Mouse (Mus musculus) ovary, postnatal 36 days (tissue): ENCODE data around the gene Rbbp6.
A peak's percentile ranks its signal among the peaks of the same experiment; 100 is the strongest.

ENCODE experiments used
- DNase-seq: peaks from one replicate; pipeline ENCODE4 v3.0.0; 2022; ENCODE audit warnings: low spot score, mixed read lengths

Gene Rbbp6

DNA sequence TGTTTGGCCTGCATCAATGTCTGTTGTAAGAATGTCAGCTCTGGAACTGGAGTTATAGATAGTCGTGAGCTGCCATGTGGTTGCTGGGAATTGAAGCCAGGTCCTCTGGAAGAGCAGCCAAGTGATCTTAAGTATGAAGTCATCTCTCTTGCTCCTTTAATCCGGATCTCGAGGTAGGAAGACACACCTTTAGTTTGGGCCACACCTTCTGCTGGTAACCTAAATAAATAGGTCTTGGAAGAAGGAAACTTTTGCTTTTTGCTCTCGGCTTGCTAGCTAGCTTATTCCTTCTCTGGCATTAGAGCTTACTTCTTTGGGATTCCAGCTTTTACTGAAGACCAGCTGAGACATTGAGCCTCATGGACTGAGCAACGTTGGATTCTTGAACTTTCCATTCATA, at the start of gene Rbbp6:
TSS of gene Rbbp6 (plus strand) at position 301 of the 400 bp plus-strand sequence.
- DNase-seq = no peak

DNA sequence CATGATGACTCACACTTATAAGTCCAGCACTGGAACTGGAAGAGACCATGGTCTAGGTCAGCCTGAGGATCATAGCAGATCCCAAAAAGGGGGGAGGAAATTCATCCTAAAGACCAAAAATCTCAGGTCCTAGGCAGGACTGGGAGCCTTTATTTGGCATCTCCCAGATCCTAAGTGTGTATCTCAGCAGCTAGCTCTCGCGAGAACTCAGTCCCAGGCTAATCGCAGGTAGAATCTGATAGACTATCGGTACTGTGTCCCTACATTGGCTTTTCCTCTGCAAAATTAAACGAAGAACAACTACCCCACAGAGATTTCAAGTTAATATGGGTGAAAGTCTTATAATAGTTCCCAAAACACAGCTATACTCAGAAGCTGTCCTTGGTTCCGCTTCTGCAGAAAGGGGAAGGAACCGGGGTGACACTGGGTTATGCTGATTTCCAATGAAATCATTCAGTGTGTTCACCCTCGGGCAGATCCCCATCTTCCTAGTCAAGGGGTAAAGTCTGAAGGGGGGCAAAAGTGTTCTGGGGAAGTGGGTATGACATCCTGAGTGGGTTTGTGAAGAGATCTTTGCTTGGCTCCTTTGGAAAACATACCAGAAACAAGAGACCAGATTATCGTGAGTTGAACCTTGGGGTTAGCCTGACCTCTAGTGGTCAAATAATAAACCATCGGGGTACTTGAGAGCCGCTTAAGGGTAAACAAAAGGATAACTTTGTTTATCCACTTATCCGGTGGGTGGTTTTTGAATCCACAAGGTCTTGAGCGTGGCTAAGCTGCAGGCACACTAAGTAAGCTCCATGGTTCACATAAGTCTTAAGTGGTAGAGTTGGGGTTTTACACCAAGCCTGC, 45.5 kb upstream of the Rbbp6 start:
- no peak for DNase-seq

DNA sequence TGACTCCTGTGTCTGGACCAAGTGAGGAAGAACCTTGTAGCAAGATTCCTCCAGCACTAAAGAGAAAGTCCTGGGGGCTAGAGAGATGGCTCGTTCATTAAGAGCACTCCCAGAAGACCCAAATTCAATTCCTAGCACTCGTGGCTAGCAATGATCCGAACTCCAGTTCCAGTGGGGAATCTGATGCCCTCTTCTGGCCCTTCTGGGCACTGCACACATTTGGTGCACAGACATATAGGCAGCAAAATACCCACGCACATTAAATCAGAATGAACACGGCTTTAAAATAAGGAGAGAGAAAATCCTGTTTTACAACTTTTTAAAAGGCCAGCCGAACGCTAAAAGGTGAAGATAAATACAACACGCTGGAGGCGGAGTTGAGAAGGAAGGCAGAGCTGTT, 43.9 kb upstream of the Rbbp6 start:
- no peak for DNase-seq

DNA sequence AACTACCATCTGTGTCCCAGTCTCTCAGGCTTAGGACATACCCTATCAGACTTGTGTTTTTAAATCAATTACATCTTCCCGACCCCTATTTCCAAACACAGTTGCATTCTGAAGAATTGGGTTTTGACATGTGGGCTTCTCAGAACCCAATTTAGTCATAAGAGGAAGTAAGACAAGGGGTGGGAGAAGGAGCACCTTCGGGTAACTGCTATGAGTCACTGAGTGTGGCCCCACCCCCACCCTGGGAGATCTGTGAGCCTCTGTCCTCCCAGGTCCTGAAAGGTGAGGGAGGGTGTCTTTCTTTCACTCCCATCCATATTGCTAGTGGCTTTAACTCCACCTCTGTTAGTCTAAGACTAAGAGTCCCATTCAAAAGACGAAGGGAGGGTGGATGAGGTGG, 41.2 kb upstream of the Rbbp6 start:
- DNase-seq = no peak

DNA sequence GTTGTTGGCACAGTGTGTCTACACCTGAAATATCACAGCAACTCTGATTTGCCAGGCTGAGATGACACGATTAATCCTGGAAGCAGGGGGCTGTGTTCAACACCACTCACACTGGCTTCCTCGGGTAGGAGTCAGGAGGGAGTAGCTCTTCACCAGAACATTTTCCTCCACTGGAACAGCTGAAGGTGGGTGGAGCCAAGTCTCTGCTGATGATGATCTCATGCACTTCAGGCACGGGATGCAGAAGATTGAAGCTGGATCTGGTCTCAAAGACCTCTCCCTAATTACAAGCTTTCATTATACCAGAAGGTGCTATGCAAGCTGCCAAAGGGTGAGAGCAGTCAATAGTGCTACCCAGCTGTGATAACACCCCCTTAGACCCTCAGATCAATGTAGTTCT, 35.0 kb upstream of the Rbbp6 start:
- no peak for DNase-seq

DNA sequence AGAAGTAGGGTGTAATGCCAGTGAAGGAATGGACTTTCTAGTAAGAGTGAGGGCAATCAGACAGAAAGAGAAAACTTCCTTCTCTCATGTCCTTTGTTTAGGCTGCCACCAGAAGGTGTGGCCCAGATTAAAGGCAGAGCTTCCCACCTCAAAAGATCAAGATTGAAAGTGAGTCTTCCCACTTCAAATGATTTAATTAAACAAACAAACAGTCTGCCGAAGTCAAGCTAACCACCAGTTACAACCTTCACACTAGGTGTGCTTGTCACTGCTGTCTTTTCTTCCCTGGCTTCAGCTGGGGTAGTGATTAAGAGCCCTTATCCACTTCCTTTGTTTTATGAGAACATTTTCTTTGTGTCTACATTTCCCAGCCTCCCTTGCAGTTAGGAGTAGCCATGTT, 33.3 kb upstream of the Rbbp6 start:
- DNase-seq = no peak

DNA sequence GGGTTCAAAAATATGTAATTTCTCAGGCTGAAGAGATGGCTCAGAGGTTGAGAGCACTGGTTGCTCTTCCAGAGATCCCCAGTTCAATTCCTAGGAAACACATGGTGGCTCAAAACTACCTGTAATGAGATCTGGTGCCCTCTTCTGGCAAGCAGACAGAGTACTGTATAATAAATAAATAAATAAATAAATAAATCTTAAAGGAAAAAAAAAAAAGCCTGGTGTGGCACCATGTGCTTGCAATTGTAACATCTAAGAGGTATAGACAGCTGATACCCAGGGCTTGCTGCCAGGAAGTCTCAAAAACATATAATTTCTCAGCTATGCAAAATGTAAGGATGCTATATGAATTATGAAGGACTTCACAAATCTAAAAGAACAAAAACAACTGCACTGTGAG, 28.9 kb upstream of the Rbbp6 start:
- DNase-seq = no peak

DNA sequence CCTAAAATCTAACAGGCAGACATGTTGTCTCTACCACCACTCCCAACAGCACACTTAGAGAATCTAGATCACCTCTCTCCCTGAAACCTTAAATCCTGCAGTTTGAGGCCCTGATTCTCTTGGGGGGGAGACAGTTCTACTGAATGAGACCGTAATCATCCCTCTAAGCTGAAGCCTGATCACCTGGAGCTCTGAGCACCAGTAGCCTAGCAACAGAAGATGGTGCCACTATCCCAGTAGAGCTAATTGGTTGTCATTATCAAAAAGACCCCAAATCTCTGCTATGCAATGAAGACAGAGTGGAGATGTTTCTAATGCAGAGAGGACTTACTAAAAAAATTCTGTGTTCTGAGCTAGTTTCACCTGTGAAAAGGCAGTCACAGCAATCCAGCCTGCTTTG, 27.3 kb upstream of the Rbbp6 start:
- no peak for DNase-seq

DNA sequence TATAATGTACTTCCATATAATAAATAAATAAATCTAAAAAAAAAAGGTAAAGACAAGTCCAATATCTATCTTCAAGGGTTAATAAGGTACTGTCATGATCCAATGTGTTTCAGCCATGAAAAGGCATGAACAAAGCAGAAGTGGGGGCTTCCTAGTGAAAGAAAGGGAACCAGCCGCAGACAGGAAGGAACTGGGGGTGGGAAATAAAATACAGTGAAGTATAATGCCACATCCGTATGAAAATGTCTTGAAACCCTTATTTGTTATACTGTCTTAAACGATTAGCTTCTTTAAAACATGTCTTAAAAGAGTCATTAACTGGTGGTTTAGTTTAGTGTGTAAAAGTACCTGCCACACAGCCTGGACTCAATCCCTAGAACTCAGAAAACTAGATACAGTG, 26.3 kb upstream of the Rbbp6 start:
- DNase-seq = no peak

DNA sequence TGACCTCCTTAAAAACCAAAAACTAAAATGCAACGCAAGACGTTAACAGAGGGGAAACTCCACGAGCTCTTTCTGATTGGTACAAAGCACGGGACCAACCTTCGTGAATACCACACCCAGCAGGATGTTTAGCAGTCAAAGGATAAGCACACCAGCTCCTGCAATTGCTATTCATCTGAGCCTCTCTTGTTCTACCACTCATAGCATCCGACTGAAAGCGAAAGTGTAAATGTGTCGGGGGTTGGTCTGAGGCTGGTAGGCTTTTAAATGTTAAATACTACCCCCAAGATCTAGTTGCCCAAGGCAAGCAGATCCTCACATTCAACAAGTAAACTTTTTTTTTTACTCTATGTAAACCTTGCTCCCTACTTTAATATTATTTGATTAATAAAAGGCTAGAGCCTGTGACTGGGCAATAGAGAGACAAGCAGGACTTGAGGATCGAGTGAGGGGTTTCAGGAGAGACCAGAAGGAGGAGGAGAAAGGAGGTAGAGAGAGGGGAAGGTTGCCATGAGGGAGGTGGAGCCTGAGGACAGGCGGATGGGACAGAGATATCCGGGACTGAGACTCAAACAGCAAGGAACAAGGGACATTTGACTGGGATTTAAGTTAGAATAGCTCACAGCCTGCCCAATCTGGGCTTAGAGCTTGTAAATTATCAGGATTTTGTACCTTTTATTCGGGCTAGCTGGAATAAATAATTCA, 25.0 kb upstream of the Rbbp6 start:
- no peak for DNase-seq

DNA sequence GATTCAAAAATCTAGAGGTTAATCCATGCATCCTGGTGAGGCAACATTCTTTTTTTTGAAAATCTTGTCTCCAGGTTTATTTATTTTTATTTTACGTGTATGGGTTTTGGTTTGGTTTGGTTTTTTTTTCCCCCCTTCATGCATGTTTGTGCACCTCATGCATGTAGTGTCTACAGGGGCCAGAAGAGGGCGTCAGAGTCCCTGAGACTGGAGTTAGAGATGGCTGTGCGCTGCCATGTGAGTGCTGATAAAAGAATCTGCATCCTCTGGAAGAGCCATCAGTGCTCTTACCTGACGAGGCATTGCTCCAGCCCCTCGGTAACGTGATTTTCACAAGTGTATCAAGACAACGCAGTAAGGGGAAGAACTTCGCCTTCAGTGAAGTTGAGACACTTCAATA, 23.4 kb upstream of the Rbbp6 start:
- DNase-seq = no peak

DNA sequence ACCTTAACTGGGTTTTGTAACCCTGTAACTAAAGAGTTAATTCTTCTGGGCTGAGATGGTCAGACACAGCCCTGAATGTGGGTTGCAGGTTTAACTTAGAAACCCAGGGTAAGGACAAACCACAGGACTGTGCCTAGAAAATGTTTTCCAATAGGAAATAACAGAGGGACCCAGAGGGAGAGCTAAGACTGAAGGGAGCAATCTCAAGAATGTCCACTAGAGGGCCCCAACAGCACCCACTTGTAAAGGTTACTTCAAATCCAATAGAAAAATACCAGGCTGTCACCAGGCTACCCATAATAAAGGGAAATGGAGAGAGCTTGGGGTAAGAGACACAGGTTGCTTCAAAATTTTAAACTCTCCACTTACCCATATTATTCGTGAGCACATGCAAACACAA, 20.3 kb upstream of the Rbbp6 start:
- DNase-seq = peak; percentile 64

DNA sequence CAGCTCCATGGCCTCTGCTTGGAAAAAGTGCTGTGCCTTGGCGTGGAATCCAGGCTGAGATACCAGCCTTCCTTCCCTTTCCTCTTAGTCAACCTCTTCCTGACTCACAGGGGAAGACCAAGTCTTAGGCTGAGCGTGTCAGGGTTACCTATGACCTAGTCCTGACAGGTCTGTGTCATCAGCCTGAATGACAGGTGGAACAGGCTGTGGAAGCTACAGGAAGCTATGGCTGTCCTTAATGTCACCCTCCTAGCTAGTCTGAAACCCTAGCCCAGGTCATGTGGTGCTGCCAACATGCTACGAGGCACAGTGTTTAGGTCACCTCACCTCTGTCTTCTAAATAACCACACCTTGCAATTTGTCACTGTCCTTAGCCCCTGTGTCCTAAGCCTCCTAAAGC, 16.2 kb upstream of the Rbbp6 start:
- no peak for DNase-seq

DNA sequence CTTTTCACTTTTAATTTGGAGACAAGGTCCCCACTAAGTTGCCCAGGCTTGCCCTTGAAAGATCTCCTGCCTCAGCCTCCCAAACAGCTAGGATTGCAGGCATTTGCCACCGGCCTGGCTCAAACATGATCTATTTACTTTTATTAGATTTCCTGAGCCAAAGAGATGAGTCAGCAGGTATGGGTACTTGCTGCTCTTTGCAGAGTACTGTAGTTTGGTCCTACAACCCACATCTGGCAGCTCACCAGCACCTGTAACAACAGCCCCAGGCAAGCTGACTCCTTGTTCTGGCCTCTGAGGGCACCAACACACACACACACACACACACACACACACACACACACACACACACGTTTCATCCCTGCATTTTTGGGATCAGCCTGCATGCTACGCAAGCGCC, 14.0 kb upstream of the Rbbp6 start:
- DNase-seq = no peak

DNA sequence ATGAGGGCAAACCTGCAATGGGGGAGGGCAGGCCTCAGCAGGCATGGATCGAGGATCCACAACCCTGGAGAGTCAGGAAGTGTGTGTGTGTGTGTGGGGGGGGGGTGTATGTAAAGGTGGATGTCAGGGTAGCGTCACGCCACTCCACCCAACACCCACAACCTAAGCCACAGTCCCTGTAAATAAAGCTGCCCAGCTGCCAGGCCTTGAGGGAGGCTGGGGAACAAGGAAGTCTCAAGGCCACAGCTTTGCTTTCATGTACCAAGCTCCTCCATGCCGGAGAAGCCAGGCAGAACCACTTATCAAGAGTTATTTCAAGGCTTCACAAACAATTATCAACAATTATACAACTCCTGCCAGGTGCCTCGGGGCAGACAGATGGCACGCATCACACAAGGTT, 13.4 kb upstream of the Rbbp6 start:
- peak; percentile 36 for DNase-seq

DNA sequence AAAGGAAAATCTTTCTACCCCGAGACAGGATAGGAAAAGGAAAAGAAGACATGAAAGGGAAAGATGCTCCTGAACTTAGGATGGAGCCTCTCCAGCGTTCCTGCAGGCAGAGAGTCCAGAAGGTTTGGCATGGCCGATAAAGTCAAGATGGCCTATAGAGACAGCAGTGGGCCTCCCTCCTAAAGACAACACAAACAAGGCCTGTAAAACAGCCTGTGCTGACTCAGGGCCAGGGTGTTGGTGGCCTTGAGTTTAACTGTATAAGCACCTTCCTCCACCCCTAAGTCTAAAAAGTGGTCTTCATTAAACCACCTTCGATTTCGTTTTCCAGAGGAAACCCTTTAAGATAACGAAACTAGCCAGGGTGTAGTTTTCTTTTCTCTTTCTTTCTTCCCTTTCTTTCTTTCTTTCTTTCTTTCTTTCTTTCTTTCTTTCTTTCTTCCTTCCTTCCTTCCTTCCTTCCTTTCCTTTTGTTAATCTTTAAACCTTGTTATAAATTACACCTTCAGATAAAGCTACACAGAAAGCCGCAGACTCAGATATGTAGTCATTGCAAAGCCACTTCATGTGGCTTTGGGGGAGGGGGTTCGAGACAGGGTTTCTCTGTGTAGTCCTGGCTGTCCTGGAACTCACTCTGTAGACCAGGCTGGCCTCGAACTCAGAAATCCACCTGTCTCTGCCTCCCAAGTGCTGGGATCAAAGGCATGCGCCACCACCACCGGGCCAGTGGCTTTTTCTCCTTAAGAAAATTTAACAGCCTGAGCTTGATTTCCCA, 10.8 kb upstream of the Rbbp6 start:
- no peak for DNase-seq

DNA sequence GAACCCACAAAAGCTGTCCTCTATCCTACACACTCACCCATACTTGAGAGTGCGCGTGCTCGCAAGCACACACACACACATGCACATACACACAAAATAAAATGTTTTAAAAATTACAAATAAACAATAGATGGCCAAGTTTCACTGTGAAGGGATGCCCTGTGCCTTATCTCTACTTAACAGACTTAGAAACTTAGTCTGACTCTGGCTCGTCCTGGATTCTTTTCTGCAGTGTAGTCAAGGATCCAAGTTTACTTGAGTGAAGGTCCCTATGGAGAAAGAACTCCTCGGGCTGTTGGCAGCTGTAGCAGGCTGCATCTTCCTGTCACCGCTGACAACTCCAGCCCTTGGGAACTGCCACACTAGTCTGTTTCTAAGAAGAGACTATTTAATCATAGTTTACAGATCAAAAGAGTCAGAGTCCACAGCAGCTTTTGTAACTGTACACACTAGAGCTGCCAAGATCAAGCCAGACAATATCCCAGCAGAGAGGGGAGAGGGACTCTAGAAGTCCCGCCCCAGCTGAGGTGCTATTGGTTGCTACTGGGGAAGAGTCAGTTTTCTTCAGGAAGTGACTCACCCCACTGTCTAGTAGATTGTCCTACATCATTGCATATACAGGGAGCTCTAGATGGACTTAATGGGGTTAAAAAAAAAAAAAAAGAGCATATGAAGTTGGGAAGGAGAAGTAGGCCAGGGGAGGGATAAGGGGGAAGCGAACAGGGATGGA, 10.1 kb upstream of the Rbbp6 start:
- peak; percentile 44 for DNase-seq

DNA sequence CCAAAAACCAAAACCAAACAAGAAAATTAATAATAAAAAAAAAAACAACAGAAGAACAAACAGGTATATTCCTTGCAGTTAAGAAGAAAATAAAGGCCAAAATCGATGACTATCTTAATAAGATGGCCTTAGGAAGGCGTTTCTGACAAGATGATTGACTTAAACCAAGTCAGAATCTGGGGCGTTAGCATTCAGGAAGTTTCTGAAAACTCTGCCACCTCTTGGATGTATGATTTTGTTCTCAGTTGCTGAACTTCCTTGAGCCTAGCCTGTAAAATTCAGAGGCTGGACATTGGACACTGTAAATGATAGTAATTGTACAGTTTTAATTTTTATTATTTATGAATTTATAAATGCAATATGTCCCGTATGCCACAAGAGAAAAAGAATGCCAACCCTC, 3.3 kb downstream of the Rbbp6 start:
- DNase-seq = no peak

DNA sequence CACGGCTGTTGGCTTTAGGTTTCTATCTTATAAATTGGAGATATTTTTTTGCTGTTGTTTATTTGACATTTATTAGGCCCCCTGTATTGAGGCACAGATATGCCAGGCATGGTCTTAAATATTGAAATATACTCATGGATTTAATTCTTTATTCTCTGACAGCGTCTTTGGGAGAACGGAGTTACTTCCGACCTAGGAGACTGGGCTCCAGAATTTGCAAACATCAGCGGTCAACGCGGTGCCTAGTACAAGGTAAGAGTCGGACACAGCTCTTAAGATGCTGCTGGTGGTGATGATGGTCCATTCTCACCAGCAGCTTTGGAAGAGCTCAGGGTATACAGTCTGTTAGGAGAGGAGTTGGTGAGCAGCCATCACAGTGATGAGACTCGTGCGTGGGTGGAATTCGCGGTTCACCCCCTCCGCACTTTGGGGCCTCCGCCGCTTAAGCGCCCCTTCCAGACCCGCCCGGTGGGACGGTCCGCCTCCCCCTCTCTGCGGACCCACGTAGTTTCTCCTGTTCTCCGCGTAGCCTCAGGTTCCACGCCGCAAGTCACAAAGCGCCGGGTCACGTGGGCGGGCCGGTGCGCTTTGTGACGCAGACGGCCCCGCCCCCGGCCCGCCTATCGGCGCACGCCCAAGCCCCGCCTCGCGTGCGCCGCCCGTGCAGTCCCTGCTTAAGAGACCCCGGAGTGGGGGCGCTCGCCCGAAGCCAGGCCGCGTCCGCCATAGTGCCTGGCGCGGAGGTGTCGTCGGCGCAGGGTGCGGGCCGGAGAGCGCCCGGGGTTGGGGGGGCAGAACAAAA, 3.9 kb downstream of the Rbbp6 start:
- DNase-seq = peak; percentile 95

DNA sequence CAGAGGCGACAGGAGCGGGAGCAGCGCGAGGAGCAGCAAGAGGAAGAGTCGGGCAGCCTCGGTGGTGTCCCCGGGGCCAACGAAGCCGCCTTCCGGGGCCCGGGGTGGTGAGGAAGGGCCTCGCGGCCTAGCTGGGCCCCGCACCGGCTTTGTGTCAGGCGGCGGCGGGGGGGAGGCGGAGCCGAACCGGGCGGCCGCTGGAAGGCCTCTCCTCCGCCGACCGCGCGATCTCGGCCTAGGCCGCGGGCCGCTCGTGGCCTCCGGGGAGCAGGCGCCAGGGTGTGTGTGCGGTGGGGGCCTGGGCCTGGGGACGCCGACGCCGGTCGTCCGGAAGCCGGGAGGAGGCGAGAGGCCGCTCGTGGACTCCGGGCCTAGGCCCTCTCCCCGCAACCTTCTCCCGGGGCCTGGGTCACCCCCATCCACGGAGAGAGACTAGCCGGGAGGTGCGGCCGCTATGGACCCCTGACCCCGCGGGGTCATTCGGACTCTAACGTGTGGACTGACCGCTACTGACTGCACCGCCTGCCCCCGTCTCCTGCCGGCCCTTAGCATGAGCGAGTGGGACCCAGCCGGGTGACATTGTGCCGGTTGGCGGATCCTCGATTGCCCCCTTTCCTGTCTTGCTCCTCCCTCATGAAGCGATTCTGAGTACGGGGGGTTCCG, 4.8 kb downstream of the Rbbp6 start:
- DNase-seq = peak; percentile 62
